Mouse (Mus musculus): ENCODE measurements around the gene Rmdn2. TPM values are rescaled to one million over a fixed set of nuclear protein-coding genes. Genes with fewer than 3 reads are reported as not detected.

Gene Rmdn2
- polyA plus RNA-seq, 1 experiment from 2014 or later: 12.1 TPM

DNA sequence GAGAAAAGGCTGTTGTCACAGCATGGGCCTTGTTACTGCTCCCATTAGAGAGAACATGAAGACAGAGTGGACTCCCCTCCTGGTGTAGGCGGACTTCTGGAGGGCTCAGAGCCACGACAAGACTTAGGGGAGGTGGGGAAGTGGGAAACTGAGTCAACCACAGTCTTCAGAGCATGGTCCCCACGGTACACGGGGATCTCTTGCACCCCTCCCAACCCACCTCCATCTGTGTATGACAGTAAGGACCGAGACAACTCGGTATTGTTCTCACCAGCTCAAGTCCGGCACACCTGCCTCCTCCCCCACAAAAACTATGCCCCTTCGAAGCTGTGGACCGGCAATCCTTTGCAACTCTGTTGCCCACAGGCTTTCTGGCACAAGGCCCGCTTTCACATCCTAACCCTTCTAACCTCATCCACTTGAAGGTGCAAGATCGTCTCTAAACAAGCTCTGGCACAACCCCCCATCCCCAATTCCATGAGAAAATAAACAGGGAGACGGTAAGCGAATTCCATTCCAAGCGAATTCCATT is 116.5 kb downstream of the Rmdn2 start:
- 12% methylated on average over 14 of the region's 14 CpGs for WGBS
- no peaks in the 10 kb centered on the region for H3K9me3 ChIP-seq
- H3K36me3 ChIP-seq: no peaks in the 10 kb centered on the region
- H3K9ac ChIP-seq: no peak overlapping the region
- H3K4me1 ChIP-seq: peaks cover 30% of the 10 kb centered on the region
- peak overlapping the region; percentile 40 for H3K4me2 ChIP-seq (replicated peaks)
- ATAC-seq (ENCODE audit: insufficient number of reproducible peaks, insufficient read depth, low FRiP score, low TSS enrichment): no peak; the same call in 1 of the 2 replicates
- H3K27ac ChIP-seq: 0 out of 2 replicates have a peak overlapping the region, but pooled peaks have one; percentile 20
- H3K27me3 ChIP-seq: 0 out of 2 replicates have a peak, but pooled peaks cover 5% of the 10 kb centered on the region
- no peak overlapping the region for H3K4me3 ChIP-seq

DNA sequence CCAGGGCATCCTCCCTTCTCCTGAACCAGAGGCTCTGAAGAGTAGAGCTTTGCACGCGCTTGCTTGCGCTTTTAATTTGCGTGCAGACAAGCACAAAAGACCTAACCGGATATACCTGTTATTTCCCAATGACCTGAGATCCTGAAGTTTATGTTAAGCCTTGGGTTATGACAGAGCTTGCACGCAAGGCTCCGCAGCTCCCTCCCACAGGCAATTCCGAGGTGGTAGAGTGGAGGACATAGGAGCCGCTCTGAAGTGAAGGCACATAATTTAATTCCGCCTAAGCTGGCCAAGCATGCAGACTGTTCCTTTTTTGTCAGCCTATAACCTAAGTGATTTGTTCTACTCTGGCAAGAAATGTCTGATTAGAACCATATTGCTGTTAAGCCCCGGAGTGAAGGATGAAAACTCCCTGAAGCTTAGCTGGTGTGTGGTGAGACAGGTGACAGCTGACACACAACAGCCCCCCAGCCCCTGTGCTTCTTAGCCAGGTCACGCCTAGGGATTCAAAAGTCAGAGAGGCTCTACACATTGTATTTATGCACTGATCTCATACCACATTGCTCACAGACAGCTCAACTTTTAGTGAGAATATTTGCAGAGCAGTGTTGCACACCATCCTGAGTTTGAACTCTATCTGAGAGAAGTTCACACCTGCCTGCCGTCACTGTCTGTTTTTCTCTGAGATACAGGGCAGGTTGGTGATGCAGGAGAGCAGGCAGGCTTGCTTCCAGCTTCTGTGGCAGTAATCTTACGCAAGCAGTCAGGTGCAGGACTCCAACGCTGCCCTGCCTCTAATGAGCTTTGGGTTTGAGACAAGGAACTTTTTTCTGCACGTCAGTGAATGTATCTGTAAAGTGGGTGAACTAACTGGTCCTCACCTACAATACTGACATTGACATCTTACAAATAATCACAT is 117.2 kb downstream of the Rmdn2 start:
- no peaks in the 10 kb centered on the region for H3K36me3 ChIP-seq
- WGBS: 19% methylated on average over 16 of the region's 16 CpGs
- peak overlapping the region; percentile 40 for H3K4me2 ChIP-seq (replicated peaks)
- H3K27ac ChIP-seq: peak overlapping the region; percentile 20; the same call in 1 of the 2 replicates
- 0 out of 2 replicates have a peak, but pooled peaks cover 5% of the 10 kb centered on the region for H3K27me3 ChIP-seq
- H3K4me3 ChIP-seq: no peak overlapping the region
- H3K9ac ChIP-seq: no peak overlapping the region
- peak; percentile 58; the same call in 1 of the 2 replicates for ATAC-seq (ENCODE audit: insufficient number of reproducible peaks, insufficient read depth, low FRiP score, low TSS enrichment)
- peaks cover 30% of the 10 kb centered on the region for H3K4me1 ChIP-seq
- H3K9me3 ChIP-seq: no peaks in the 10 kb centered on the region

DNA sequence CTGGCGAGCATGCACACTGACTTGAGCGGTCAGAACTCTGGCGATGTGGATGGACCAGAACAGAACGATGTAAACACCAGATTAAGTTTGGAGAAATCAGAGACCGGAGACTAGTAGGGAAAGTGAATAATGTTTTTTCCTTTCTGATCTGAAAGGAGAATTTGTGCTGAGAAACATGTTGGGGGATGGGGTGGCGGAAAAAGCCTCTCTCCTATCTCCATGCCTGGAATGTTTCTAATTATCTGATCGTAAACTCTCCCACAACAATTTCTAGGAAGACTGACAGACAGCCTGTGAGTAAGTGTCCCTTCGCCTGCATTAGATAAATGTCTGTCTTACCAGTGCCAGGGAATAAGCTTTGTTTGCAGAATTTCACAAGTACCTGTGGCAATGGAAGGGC is 119.3 kb downstream of the Rmdn2 start:
- no peaks in the 10 kb centered on the region for H3K27me3 ChIP-seq
- H3K9ac ChIP-seq: no peak overlapping the region
- no peak overlapping the region for H3K4me3 ChIP-seq
- peaks cover 30% of the 10 kb centered on the region for H3K4me1 ChIP-seq
- peak overlapping the region; percentile 9 for H3K4me2 ChIP-seq (replicated peaks)
- H3K9me3 ChIP-seq: no peaks in the 10 kb centered on the region
- H3K27ac ChIP-seq: 0 out of 2 replicates have a peak overlapping the region, but pooled peaks have one; percentile 50
- ATAC-seq (ENCODE audit: insufficient number of reproducible peaks, insufficient read depth, low FRiP score, low TSS enrichment): no peak
- 32% methylated on average over 8 of the region's 8 CpGs for WGBS
- H3K36me3 ChIP-seq: no peaks in the 10 kb centered on the region

DNA sequence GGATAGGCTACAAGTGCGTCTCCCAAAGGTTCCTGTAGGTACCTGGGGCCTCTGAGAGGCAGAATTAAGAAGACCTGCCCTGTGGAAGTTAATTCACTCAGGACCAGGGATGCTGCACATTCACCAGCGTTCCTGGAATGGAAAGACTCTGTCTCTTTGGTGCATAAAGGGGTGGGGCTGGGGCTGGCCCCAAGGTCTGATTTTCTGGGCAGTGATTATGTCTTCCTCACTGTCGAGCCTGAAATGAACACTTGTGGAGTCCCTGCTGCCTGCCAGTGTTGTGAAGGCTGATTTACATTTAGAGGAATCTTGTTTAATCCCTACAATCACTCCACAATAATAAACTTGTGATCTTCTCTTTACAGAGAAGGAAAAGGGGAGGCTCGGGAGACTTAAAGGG is 121.4 kb downstream of the Rmdn2 start:
- no peak overlapping the region for H3K9ac ChIP-seq
- H3K27me3 ChIP-seq: no peaks in the 10 kb centered on the region
- no peaks in the 10 kb centered on the region for H3K9me3 ChIP-seq
- 48% methylated on average over 4 of the region's 4 CpGs for WGBS
- no peak for ATAC-seq (ENCODE audit: insufficient number of reproducible peaks, insufficient read depth, low FRiP score, low TSS enrichment)
- peaks cover 28% of the 10 kb centered on the region for H3K4me1 ChIP-seq
- H3K36me3 ChIP-seq: no peaks in the 10 kb centered on the region
- H3K4me2 ChIP-seq (replicated peaks): no peak overlapping the region
- no peak overlapping the region for H3K27ac ChIP-seq
- no peak overlapping the region for H3K4me3 ChIP-seq

DNA sequence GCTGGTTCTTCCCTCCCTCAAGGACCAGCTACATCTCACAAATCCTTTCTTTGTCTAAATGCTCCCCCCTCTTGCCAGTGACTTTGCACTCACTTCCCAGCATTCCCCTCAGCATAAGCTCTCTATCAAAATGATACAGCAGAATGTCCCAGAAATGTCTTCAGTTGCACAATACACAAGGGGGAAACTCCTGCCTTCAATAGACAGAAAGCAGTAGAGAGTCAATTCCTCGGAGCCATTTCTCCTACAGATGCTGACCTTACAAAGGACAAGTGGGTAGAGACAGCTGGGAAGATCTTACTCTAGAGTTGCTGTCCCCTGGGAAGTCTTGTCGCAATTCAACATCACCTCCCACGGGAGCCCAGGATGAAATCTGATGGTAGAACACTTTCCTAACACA is 125.9 kb downstream of the Rmdn2 start:
- no peak for ATAC-seq (ENCODE audit: insufficient number of reproducible peaks, insufficient read depth, low FRiP score, low TSS enrichment)
- Histone ChIP-seq H3K27ac (no peak overlapping the region), H3K9ac (no peak overlapping the region), H3K36me3 (no peaks in the 10 kb centered on the region), H3K4me1 (peaks cover 25% of the 10 kb centered on the region), H3K27me3 (no peaks in the 10 kb centered on the region), H3K9me3 (no peaks in the 10 kb centered on the region), H3K4me2 (replicated peaks) (no peak overlapping the region), H3K4me3 (no peak overlapping the region)
- WGBS: 75% methylated on average over 3 of the region's 3 CpGs

DNA sequence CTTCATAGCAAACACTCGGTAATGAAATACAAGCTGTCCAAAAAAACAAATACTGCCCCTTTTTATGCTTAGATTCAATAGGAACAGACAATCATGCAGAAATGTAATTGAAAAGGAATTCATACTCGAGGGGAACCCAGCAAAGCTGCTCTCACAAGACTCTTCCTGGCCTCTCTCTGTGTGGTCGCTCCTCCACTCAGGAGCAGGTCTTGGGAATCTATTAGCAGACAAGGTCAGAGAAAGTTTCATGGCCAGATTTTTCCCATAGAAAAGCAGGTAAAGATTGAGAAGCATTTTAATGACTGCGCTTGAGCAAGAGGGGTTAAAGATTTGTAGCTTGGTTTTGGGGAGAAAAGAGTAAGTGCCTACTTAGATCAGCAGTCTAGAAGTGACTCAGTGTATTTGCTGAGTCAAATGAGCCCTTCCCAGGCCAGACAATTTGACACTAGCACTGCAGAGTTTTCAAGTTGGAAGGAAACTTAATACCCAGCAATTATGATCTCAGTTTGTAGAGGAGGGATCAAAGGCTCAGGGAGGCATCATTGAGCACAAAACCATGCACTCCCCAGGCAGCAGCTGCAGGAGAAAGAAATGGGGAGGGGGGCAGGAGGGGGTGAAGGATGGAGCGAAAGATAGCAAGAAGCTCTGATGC is 127.3 kb downstream of the Rmdn2 start:
- Histone ChIP-seq H3K27me3 (no peaks in the 10 kb centered on the region), H3K4me3 (no peak overlapping the region), H3K4me1 (peaks cover 25% of the 10 kb centered on the region), H3K4me2 (replicated peaks) (0 out of 2 replicates have a peak overlapping the region, but pooled peaks have one; percentile 5), H3K9ac (no peak overlapping the region), H3K9me3 (no peaks in the 10 kb centered on the region), H3K36me3 (no peaks in the 10 kb centered on the region), H3K27ac (peak overlapping the region; percentile 64)
- WGBS: 23% methylated on average over 5 of the region's 5 CpGs
- ATAC-seq (ENCODE audit: insufficient number of reproducible peaks, insufficient read depth, low FRiP score, low TSS enrichment): peak; percentile 69

DNA sequence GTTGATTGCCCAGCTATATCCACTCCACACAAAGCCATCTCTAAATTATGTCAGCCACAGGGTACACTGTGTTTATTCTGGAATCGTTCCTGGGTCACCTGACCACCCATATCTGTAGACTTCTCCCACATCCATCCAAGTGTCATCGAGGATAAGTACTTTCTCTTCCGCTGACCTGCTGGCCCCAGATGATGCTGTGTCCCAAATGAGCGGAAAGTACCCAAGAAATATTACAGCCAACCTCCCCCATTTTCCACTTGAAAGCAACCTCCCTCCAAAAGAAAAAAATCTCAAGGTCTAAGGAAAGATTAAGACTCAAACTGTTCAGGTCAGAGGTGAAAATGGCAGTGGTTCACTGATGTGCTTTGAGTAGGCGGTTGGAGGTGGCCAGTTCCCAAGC is 131.0 kb downstream of the Rmdn2 start:
- H3K4me3 ChIP-seq: no peak overlapping the region
- WGBS: 63% methylated on average over 5 of the region's 5 CpGs
- H3K27ac ChIP-seq: no peak overlapping the region
- ATAC-seq (ENCODE audit: insufficient number of reproducible peaks, insufficient read depth, low FRiP score, low TSS enrichment): no peak
- peaks cover 28% of the 10 kb centered on the region for H3K4me1 ChIP-seq
- H3K9me3 ChIP-seq: no peaks in the 10 kb centered on the region
- H3K9ac ChIP-seq: no peak overlapping the region
- no peak overlapping the region for H3K4me2 ChIP-seq (replicated peaks)
- H3K27me3 ChIP-seq: no peaks in the 10 kb centered on the region
- no peaks in the 10 kb centered on the region for H3K36me3 ChIP-seq

Other genes starting within 250 kb of the Rmdn2 start
- gene Cyp1b1, start 103.2 kb downstream of the Rmdn2 start, polyA plus RNA-seq (2016; fragmentation: Nextera tagmentation; extraction: Ambion mirVana): 10.1 and 13.4 TPM in 2 replicates

All from embryonic facial prominence, embryonic 12.5 days (tissue).